Mouse (Mus musculus): ENCODE data around the gene Pik3r4.
"Not testable (repeated sequence)": the region's sequence is repeated elsewhere in the genome, so short reads cannot be mapped to it uniquely, and the experiment has no call there.

Gene Pik3r4

DNA sequence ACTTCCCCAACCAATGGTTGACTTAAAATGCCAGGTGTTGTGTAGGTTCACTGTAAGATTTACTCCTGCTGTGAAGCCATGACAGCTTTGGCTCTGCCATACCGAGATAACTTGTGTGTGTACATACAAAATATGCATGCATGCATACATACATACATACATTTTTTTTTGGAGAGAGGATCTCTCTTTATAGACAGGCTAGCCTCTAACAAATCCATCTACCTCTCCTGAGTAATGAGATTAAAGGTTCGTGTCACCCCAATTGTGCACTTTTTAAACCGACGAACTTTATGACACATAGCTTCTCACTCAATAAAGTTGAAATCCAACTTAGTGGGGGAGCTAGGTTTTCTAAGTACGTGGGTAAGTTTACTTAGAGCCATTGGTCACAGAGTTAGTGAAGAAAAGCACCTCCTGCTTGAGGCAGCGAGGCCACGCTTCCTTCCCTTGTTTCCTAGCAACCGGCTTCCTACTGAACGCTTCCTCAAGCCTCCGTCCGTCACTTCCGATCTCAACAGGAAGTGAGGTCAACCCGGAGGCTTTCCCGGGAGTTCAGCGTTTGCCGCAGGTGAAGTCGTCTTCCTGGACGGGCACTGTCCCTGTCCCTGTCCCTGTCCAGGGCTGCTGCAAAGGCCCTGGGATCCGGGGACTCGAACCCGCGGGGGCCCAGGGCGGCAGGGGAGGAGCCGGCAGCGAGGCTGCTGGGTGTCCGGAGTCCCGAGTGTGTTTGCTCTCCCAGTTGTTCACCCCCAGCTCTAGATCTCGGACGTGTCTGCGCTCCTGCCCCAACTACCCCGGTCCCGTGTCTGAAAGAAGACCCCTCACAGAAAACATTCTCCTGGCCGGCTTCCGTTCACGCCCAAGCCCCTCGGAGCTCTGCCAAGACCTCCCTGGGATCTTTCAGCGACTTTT is at the start of gene Pik3r4:
Pik3r4 (plus strand) TSS at position 519 of the 912 bp plus-strand sequence.
- no peaks in the 10 kb centered on the region for H3K36me3 ChIP-seq (ENCODE audit: control insufficient read depth, insufficient read depth, low read length, poor library complexity, severe bottlenecking)
- no peaks in the 10 kb centered on the region for H3K27me3 ChIP-seq (ENCODE audit: control insufficient read depth, insufficient read depth, low read length, poor library complexity, severe bottlenecking)
- peak; percentile 92 for DNase-seq (ENCODE audit: low read depth, low spot score)

DNA sequence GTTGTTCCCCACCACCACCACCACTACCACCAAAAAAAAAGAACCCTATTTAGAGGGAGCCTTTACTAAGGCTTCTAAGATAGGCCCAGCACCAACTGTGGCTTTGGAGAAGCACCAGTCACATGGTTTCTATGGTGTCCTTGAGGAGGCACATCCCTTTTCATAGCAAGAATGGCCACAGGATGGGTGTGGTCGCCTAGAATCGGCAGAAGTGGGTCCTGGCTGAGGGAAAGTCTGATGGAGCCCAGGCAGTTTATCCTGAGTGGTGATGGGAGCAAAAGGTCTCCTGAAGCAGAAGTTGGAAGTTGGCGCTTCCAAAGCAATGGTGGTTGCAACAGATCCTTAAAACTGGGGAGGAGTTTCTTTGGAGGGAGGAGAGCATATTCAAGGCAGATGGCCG is 43.9 kb upstream of the Pik3r4 start:
- Histone ChIP-seq H3K27me3 (ENCODE audit: control insufficient read depth, insufficient read depth, low read length, poor library complexity, severe bottlenecking) (no peaks in the 10 kb centered on the region), H3K36me3 (ENCODE audit: control insufficient read depth, insufficient read depth, low read length, poor library complexity, severe bottlenecking) (no peaks in the 10 kb centered on the region)
- no peak for DNase-seq (ENCODE audit: low read depth, low spot score)

DNA sequence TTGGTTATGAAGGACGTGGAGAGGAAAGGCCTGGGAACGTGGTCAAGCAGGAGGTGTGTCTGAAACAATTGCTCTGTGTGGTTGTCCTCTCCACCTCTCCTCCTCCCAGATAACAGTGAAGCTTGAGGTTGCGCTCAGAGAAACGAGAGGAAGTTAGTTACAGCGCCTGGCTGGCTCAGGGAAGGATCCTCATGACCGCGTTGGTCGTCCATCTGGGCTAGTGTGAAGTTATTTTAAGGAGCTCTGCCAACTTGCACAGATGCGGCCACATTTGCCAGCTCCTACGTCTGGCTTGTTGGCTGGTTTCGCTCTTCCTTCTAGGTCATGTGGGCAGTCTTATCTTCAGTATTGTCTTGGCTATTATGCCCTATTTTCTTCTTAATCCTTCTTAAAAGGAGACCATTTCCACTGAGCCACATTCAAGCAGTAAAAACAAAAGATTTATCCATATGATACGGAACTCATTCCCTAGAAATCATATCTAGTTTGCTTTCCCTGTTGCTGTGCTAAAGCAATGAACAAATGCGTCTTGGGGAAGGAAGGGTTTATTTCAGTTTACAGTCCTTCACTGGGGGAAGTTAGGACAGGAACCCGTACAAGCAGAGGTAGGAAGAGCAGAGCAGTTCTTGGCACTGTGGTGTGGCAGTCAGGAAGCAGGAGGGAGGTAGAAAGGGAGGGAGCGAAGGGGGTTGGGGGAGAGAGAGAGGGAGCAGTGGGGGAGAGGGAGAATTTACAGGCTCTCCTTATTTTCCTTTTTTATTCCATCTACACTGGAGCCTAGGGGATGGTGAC is 30.6 kb upstream of the Pik3r4 start:
- no peaks in the 10 kb centered on the region for H3K27me3 ChIP-seq (ENCODE audit: control insufficient read depth, insufficient read depth, low read length, poor library complexity, severe bottlenecking)
- no peaks in the 10 kb centered on the region for H3K36me3 ChIP-seq (ENCODE audit: control insufficient read depth, insufficient read depth, low read length, poor library complexity, severe bottlenecking)
- DNase-seq (ENCODE audit: low read depth, low spot score): no peak

DNA sequence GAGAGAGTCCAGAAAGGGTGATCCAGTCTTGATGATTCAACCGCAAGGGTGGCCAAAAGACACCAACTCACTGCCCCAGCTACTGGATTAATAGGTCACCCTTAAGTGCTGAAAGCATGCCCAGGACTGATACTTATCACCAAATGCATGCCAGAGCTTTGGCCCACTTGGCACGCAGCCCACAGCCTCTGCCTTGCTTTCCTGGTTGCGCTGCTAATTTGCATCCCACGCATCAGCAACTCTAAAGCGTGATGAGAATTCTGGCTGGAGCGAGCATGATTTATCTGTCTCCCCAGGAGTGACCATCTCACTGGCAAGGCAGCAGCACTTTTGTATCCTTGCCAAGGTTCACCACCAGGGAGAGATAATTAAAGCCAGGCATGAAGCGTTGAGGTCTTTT is 29.9 kb upstream of the Pik3r4 start:
- DNase-seq (ENCODE audit: low read depth, low spot score): no peak
- Histone ChIP-seq H3K36me3 (ENCODE audit: control insufficient read depth, insufficient read depth, low read length, poor library complexity, severe bottlenecking) (no peaks in the 10 kb centered on the region), H3K27me3 (ENCODE audit: control insufficient read depth, insufficient read depth, low read length, poor library complexity, severe bottlenecking) (no peaks in the 10 kb centered on the region)

DNA sequence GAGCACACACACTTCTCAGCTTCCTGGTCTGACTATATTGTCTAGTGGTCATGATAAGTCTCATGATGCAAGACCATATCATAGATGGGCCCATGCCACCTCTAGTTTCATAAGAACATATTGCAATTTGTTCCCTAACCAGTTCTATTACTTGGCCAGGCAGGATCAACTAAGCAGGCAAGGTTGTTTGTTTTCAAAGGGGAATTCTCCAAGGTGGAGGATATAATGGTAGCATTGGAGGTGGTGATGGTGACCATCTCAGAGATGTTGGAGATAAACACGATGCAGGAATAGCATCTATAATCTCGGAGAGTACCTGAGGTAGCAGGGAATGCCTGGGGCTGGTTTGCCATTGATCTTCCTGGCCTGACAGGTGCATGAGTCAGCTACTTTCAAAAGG is 26.8 kb upstream of the Pik3r4 start:
- Histone ChIP-seq H3K36me3 (ENCODE audit: control insufficient read depth, insufficient read depth, low read length, poor library complexity, severe bottlenecking) (no peaks in the 10 kb centered on the region), H3K27me3 (ENCODE audit: control insufficient read depth, insufficient read depth, low read length, poor library complexity, severe bottlenecking) (no peaks in the 10 kb centered on the region)
- no peak for DNase-seq (ENCODE audit: low read depth, low spot score)

DNA sequence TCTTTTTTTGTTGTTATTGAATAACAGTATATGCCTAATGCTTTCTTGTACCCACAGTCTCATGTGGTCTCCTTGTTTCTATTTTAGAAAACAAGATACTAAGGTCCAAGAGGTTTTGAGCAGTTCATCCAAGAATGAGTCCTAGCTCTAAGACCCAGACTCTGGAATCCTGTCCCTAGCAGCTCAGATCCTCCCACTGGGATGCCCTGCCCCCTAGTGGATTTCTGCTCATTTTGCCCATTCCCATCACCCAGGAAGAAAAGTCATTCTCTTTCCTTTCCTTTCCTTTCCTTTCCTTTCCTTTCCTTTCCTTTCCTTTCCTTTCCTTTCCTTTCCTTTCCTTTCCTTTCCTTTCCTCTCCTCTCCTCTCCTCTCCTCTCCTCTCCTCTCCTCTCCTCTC is 25.5 kb upstream of the Pik3r4 start:
- H3K36me3 ChIP-seq (ENCODE audit: control insufficient read depth, insufficient read depth, low read length, poor library complexity, severe bottlenecking): not testable (repeated sequence)
- peak; percentile 22 for DNase-seq (ENCODE audit: low read depth, low spot score)

DNA sequence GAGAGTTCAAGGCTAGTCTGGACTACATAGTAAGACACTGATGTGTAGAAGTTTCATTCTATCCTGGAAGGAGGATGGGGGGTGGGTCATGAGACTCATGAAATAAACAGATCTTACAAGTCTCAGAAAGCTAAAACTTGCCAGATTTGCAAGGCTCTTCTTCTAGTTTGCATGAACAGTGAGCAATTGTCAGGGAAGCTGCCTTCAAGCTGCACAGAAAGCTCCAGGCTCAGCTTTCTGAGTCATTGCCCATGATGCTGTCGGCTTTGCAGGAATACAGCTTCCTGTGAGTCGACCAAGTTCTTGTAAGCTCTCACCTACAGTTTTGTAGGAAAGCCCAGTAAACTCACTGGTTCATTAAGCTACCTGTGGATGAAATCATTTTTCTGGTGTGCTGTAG is 8.8 kb upstream of the Pik3r4 start:
- no peak for DNase-seq (ENCODE audit: low read depth, low spot score)
- Histone ChIP-seq H3K36me3 (ENCODE audit: control insufficient read depth, insufficient read depth, low read length, poor library complexity, severe bottlenecking) (no peaks in the 10 kb centered on the region), H3K27me3 (ENCODE audit: control insufficient read depth, insufficient read depth, low read length, poor library complexity, severe bottlenecking) (no peaks in the 10 kb centered on the region)

More for the DNA sequence above, 25.5 kb upstream of the Pik3r4 start:
- H3K27me3 ChIP-seq (ENCODE audit: control insufficient read depth, insufficient read depth, low read length, poor library complexity, severe bottlenecking): not testable (repeated sequence)

DNA sequence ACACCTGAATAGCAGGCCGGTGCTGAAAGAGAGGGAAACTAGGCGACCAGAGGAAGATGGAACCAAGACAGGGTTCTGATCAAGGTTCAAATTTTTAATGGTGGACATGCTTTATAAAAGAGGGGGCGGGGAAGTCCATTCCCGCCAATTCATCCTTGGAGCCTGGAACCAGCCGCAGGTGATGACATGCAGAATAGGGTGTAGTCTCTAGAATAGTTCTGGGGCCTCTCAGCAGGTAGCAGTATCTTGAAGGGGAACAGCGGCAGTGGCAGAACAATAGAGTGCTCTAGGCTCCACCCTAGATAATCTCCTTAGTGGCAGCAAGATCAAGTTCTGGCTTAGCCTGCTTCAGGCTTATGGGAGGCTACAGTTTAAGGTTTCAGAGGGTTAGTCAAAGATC is 1.4 kb upstream of the Pik3r4 start:
- H3K27me3 ChIP-seq (ENCODE audit: control insufficient read depth, insufficient read depth, low read length, poor library complexity, severe bottlenecking); DNase-seq (ENCODE audit: low read depth, low spot score); H3K36me3 ChIP-seq (ENCODE audit: control insufficient read depth, insufficient read depth, low read length, poor library complexity, severe bottlenecking): not testable (repeated sequence)

DNA sequence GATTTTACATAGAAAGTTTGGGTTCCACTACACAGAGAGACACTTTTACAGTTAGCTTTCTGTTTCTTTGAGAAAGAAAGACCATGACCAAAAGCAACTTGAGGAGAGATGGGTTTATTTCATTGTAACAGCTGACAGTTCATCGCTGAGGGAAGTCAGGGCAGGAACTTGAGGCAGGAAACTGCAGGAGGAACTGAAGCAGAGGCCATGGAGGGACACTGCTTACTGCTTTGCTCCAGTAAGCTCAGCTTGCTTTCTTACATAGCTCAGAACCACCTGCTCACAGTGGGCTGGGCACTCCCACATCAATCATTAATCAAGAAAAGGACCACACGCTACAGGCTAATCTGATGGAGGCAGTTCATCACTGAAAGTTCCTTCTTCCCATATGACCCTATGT is 13.4 kb downstream of the Pik3r4 start:
- peak; percentile 83 for DNase-seq (ENCODE audit: low read depth, low spot score)
- Histone ChIP-seq H3K36me3 (ENCODE audit: control insufficient read depth, insufficient read depth, low read length, poor library complexity, severe bottlenecking) (peaks cover 4% of the 10 kb centered on the region), H3K27me3 (ENCODE audit: control insufficient read depth, insufficient read depth, low read length, poor library complexity, severe bottlenecking) (no peaks in the 10 kb centered on the region)

DNA sequence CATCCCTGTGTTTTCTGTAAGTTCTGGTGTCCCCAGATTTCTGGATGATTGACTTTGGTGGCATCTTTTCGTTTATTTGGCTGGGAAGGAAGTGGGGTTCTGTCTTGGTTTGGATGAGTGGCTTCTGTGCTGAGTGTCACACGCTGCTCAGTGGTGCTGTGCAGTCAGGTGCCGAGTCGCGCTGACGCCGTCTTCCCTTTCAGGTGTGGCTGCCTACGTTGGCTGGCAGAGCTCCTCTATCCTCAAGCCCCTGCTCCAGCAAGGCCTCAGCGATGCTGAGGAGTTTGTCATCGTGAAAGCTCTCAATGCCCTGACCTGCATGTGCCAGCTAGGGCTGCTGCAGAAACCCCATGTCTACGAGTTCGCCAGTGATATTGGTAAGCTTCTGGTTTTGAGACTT is 15.4 kb downstream of the Pik3r4 start:
- Histone ChIP-seq H3K27me3 (ENCODE audit: control insufficient read depth, insufficient read depth, low read length, poor library complexity, severe bottlenecking) (no peaks in the 10 kb centered on the region), H3K36me3 (ENCODE audit: control insufficient read depth, insufficient read depth, low read length, poor library complexity, severe bottlenecking) (peaks cover 6% of the 10 kb centered on the region)
- DNase-seq (ENCODE audit: low read depth, low spot score): peak; percentile 84

DNA sequence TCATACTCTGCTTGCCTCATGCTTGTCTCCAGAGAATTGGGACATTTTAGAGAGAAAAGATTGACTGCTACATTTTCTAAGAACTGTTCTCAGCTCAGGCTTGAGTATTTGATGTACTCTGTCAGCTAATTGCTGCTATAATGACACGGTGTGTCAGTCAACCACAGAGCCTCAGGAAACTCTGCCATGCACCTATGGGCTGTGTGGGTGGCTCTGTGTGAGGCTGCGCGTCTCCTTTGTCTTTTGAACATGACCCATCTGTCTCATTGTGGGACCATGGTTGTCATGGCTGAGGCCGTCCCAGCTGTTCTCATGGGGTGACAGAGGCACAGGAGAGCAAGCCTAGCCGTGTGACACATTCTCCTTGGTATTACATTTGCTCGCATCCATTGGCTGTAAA is 17.1 kb downstream of the Pik3r4 start:
- Histone ChIP-seq H3K36me3 (ENCODE audit: control insufficient read depth, insufficient read depth, low read length, poor library complexity, severe bottlenecking) (peaks cover 4% of the 10 kb centered on the region), H3K27me3 (ENCODE audit: control insufficient read depth, insufficient read depth, low read length, poor library complexity, severe bottlenecking) (no peaks in the 10 kb centered on the region)
- DNase-seq (ENCODE audit: low read depth, low spot score): peak; percentile 76

DNA sequence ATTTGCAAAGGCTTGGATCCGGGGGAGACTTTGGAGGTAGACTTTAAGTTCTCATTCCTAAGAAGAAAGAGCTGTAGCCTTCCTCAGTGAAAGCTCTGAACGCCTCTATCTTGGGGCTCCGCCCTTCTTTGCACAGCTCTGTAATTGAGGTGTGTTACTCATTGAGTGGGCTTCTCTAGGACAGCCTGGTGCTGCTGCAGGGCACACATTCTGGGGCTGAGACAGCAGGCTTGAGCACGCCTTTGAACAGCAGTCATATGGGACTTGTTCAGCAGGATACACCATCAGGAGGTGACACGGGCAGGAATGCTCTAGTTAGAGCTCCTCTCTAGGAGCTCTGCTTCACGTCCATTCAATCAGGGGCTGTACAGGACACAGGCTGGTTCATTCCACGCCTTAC is 22.5 kb downstream of the Pik3r4 start:
- H3K27me3 ChIP-seq (ENCODE audit: control insufficient read depth, insufficient read depth, low read length, poor library complexity, severe bottlenecking): no peaks in the 10 kb centered on the region
- peaks cover 6% of the 10 kb centered on the region for H3K36me3 ChIP-seq (ENCODE audit: control insufficient read depth, insufficient read depth, low read length, poor library complexity, severe bottlenecking)
- DNase-seq (ENCODE audit: low read depth, low spot score): no peak

DNA sequence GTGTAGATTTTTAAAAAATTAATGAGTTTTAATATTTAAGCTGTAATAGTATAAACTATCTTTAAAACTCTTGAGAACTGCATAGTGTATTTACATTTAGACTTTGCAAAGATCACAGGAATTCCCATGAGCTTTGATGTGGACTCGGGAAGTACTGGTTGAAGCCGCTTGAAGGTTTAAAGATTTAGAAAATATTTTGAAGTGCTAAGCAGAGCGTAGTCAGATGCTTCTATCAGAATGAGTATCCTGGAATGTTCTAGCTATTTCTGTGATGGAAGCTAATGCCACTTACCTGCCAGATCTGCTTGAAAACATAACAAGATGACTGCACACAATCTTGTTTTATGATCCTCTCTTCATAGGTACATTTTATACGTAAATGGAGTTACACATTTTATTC is 28.1 kb downstream of the Pik3r4 start:
- Histone ChIP-seq H3K27me3 (ENCODE audit: control insufficient read depth, insufficient read depth, low read length, poor library complexity, severe bottlenecking) (no peaks in the 10 kb centered on the region), H3K36me3 (ENCODE audit: control insufficient read depth, insufficient read depth, low read length, poor library complexity, severe bottlenecking) (peaks cover 8% of the 10 kb centered on the region)
- DNase-seq (ENCODE audit: low read depth, low spot score): no peak

DNA sequence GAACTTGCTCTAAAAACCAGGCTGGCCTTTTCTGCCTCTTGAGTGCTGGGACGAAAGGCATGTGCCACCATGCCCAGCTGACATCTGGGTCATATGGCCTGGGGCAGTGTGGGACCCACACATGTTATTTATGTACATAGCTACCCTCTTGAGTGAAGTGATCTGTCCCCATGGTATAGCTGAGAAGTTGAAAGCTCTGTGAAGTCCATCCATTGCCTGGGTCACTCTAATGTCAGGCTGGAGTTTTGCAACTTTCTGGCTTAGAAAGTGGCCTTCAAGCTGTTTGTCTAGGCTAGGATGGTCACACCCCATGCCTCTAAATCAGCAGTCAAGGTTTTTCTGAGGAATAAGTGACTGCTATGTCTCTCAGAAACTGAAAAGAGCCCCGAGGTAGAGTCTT is 29.3 kb downstream of the Pik3r4 start:
- H3K36me3 ChIP-seq (ENCODE audit: control insufficient read depth, insufficient read depth, low read length, poor library complexity, severe bottlenecking): peaks cover 12% of the 10 kb centered on the region
- DNase-seq (ENCODE audit: low read depth, low spot score): no peak
- no peaks in the 10 kb centered on the region for H3K27me3 ChIP-seq (ENCODE audit: control insufficient read depth, insufficient read depth, low read length, poor library complexity, severe bottlenecking)

DNA sequence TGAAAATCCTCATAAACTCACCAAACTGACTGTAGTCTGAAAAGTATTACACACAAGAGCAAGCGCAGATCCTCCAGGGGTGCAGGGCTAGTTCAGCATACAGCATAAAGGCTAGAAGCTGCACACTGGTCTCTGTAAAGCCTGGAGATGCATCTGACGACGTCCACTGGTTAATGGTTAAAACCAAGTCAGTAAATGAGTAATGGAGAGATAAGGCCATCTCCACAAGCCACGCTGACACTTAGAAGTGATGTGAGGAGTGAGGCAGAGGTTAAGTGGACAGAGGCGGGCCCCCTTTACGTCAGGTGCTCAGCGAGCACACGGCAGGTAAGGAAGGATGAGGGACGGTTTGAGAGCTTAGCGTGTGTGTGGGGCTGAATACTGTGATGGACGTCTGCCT is 33.2 kb downstream of the Pik3r4 start:
- Histone ChIP-seq H3K27me3 (ENCODE audit: control insufficient read depth, insufficient read depth, low read length, poor library complexity, severe bottlenecking) (no peaks in the 10 kb centered on the region), H3K36me3 (ENCODE audit: control insufficient read depth, insufficient read depth, low read length, poor library complexity, severe bottlenecking) (peaks cover 11% of the 10 kb centered on the region)
- DNase-seq (ENCODE audit: low read depth, low spot score): no peak
